Mouse (Mus musculus) ovary, postnatal 36 days (tissue): ENCODE measurements around the gene Slc37a4.
"Not testable (repeated sequence)": the region's sequence is repeated elsewhere in the genome, so short reads cannot be mapped to it uniquely, and the experiment has no call there.

Source experiments
- DNase-seq: peaks from one replicate; pipeline ENCODE4 v3.0.0; 2022; ENCODE audit warnings: low spot score, mixed read lengths

Slc37a4 gene

DNA sequence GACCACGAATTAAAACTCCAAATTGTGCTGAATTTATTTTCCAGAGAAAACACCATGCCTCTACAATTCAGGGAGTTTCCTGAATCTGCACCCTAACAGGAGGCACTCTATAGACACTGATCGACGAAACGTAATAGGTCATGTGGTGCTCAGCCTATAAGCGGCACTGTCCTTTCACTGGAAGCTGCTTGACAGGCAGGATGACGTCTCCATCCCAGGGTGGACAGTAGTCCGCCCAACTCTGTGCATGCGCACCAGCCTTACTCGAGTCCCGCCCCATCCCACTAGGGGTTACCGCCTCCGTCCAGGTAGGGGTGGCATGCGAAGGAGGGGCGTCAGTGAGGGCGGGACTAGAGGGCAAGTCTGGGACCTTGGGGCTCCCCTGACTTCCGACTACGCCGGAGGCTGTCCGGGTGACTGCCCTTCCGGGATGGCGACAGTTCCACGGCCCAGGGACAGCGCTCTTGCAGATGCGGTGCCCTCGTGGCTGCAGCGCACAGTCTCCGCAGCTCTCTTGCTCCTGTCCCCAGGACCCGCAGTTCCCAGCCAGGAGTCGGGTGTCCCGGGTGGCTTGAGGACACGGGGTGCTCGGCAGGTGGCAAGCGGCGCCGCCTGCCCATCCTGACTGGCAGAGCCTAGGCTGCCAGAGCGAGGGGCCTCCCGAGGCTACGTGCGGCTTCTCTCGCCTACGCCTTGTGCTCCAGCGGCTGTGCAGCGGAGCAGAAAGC lies at the start of gene Slc37a4:
Slc37a4 (plus strand) TSS at position 169 of the 728 bp plus-strand sequence.
- DNase-seq, result peak; percentile 93

DNA sequence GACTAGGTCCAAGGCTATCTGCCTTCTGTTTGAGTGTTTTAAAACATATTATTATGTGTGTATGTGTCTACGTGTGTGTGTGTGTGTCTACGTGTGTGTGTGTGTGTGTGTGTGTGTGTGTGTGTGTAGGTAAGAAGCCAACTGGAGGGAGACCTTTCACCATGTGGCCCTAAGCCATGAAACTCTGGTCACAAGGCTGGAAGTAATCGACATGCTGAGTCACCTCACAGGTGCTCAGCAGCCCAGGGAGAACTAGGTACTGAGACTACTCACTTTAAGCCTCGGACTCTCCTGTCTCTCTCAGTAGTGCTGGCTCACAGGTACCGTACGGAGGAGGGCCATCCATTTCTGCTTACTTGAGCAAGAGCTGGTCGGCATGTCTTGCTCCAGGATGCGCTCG lies 49.5 kb upstream of the Slc37a4 start:
- DNase-seq, result no peak

DNA sequence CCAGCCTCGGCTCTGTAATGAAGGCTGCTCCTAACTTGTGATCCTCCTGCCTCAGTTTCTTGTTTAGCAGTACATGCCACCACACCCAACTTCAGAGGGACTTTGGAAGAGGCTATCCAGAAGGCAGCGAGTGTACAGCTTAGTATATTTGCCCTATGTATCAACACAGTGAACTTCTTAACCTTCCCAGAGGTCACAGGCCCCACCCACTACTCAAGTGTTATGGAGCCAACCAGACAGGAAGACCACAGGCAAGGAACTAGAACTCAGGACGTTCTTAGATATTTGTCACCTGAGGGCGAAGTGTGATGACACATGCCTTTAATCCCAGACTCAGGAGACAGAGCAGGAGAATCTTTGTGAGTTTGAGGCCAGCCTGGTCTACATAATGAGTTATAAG lies 49.0 kb upstream of the Slc37a4 start:
- DNase-seq, result no peak

DNA sequence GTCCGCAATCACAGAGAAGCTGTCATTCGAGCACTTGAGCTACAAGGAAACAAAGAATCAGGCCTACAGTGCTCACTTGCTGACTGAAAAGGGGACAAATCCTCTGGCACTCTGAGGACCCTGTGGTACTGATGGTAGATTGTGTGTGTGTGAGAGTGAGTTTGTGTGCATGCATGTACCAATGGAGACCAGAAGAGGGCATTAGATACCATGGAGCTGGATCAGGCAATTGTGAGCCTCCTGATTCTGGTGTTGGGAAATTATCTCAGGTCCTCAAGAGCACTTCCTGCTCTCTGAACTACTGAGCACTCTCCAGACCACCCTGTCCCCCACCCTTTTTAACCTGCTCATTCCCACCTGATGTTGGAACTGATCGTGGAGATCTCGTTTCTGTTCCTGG lies 48.1 kb upstream of the Slc37a4 start:
- DNase-seq, result no peak

DNA sequence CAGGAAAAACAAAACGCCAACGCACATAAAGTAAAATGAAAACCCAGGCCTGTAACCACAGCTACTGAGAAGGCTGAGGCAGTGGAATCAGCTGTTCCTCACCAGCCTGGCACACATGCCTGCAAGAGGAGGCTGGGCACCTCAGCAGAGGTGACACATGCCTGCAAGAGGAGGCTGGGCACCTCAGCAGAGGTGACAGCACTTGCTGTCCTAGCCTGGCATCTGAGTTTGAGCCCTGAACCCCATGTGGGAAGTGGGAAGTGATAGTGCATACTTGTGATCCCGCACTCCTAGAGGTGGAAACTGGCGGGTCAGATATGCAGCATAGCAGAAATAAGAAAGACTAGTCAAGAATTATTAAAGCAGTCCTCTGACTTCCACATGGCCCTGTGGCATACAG lies 45.3 kb upstream of the Slc37a4 start:
- DNase-seq, result no peak

DNA sequence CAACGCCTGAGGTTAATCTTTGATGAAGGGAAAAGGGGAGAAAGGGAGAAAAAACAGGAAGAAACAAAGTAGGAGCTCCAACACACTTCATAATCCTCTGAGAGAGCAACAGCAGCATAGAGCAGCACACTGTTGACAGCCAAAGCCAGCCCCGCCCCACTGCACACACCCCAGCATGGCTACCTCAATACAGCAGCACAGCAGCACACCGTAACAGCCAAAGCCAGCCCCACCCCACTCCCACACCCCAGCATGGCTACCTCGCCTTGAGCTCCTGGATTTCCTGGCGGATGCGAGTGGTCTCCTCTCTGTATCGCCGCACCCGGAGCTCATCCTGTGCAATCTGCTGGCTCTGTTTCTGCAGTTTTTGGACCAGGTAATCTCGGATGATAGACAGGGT lies 44.3 kb upstream of the Slc37a4 start:
- no peak for DNase-seq

DNA sequence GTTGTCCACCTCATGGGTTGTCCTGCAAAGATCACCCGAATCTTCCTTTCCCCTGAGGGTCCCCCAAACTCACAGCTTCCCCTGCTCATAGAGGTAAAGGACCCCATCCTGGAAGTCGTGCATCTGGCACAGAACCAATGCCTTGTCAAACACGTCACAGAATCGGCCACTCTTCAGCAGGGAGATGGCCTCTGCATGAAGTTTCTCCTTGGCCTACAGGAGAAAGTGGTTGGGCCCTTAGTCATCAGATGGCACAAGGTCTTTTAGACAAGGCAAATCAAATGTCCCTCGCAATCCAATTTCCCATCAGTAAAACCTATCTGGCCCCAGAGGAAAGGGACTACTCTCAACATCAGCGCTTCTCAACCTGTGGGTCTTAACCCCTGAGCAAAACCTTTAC lies 43.5 kb upstream of the Slc37a4 start:
- DNase-seq, result no peak

DNA sequence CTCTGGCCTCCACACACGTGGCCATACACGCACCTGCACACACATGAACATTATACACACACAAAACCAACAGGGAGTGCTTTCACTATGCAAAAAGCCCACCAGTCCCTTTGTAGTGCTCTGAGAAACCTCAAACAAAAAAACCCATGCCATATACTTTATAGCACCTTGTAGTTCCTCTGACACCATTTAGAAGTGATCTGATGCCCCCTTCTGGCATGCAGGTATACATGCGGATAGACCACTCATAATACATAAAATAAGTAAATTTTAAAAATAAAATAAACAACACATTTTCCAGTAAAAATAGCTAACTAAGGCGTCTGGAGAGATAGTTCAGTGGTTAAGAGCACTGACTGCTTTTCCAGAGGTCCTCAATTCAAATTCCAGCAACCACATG lies 39.4 kb upstream of the Slc37a4 start:
- DNase-seq, result no peak

DNA sequence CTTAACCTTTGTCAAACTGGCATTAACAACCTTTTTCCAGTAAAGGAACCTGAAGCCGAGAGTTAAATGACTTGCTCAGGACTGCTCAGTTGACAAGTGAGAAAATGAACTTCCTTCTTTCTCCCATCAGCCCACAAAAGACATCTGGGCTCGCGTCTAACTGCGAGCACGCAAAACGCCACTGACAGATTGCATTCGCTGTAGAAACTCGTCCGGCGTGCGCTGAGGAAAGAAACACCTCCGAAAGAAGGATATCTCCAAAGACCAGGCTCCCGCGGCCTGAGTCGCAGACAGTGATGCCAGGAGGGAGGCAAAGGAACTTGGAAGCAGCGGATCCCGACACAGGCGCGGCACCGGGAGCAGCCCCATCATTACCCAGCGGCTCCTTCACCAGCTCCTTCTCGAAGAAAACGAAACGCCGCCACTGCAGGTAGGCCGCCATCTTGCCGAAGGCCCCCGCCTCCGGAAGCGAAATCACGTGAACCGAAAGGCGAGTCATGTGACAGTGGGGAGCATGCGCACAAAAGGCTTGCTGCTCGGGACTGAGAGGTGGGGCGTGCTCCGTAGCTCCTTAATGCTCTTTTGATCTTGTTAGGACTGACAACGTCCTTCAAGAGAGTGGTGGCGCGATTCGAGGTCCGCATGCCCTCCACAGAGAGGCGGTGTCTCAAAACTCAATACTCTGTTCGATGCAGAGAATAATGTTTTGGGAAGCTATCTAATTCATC lies 35.3 kb upstream of the Slc37a4 start, which contains the start of gene Vps11:
Vps11 (minus strand) TSS at position 481 of the 728 bp plus-strand sequence.
- peak; percentile 93 for DNase-seq

DNA sequence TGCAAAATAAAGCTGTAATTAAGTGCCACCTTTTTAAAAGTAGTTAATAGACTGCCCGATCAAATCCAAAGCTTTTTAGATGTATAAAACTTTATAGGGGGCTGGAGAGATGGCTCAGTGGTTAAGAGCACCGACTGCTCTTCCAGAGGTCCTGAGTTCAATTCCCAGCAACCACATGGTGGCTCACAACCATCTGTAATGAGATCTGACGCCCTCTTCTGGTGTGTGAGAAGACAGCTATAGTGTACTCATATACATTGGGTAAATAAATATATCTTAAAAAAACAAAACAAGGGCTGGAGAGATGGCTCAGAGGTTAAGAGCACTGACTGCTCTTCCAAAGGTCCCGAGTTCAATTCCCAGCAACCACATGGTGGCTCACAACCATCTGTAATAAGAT lies 34.7 kb upstream of the Slc37a4 start:
- not testable (repeated sequence) for DNase-seq

DNA sequence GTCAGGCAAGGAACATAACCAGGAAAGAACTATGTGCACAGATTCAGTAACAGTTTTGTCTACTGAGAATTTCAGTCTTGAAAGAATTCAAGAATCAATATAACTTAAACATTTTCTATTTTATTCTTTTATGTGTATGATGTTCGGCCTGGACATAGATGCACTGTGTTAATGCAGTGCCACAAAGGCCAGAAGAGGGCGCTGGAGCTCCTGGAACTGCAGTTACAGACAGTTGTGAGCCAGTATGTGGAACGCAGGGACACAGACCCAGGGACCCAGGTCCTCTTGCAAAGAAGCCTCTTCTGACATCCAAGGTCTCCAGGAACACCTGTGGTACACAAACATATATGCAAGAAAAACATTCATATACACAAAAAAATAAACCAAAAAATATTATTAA lies 32.2 kb upstream of the Slc37a4 start:
- DNase-seq, result no peak

DNA sequence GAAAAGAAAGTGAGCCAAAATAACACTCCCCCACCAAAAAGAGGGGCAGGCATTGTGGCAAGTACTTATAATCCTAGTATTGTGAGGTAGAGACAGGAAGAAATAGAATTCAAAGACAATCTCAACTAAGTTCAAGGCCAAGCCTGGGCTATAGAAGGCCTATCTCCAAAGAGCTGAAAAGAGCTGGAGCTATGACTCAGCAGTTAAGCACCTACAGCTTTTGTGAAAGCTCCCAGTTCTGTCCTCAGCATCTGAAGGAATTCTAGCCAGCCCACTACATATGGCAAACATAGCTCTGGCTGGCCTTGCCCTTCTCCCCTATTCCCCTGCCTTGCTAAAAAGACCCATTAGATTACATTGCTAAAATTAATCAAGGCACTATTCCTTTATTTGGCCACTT lies 23.3 kb upstream of the Slc37a4 start:
- no peak for DNase-seq

DNA sequence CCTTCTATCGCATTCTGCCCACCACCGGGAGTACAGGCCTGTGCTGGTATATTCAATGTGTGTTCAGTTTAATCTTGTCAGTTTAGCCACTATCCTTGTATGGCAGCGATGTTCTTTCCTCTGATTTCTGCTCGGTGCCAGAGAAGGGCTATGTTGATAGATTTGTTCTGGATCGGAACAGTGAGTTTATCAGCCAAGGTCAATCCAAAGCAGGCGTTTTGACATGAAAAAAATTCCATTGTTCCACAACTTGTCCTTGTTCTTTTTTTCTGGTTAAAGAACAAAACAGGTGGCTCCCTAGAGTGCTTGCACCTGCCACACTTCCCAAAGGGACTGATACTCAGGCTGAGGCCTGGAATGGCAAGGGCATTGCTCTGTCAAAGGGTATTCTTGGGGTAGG lies 20.5 kb upstream of the Slc37a4 start:
- DNase-seq, result no peak

DNA sequence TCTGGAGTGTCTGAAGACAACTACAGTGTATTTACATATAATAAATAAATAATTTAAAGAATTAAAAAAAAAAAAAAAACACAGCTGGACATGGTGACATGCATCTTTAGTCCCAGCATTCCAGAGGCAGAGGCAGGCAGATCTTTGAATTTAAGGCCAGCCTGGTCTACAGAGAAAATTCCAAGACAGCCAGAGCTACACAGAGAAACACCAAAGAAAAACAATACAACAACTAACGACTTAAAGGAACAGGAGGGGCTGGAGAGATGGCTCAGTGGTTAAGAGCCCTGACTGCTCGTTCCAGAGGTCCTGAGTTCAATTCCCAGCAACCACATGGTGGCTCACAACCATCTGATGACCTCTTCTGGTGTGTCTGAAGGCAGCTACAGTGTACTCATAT lies 19.3 kb upstream of the Slc37a4 start:
- DNase-seq, result not testable (repeated sequence)

DNA sequence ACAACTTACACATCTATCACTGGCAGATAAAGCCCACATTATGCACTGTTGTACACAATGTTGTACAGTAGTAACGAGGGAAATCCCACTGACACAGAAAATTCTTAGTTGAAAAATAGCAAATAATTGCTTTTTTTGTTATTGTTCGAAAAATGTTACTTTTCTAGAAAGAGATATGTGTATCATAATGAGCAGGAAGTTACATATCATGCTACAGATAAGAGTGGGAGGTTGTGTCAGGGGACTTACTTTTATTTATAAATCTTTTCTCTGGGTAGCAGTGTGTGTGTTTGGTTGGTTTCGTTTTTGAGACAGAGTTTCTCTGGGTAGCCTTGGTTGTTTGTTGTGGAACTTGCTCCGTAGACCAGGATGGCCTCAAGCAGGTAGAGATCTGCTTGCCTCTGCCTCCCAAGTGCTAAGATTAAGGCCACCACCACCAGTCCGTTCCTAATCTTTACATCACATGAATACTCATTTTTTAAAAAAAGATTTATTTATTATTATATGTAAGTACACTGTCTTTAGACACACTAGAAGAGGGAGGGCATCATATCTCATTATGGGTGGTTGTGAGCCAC lies 18.4 kb upstream of the Slc37a4 start:
- DNase-seq, result no peak

DNA sequence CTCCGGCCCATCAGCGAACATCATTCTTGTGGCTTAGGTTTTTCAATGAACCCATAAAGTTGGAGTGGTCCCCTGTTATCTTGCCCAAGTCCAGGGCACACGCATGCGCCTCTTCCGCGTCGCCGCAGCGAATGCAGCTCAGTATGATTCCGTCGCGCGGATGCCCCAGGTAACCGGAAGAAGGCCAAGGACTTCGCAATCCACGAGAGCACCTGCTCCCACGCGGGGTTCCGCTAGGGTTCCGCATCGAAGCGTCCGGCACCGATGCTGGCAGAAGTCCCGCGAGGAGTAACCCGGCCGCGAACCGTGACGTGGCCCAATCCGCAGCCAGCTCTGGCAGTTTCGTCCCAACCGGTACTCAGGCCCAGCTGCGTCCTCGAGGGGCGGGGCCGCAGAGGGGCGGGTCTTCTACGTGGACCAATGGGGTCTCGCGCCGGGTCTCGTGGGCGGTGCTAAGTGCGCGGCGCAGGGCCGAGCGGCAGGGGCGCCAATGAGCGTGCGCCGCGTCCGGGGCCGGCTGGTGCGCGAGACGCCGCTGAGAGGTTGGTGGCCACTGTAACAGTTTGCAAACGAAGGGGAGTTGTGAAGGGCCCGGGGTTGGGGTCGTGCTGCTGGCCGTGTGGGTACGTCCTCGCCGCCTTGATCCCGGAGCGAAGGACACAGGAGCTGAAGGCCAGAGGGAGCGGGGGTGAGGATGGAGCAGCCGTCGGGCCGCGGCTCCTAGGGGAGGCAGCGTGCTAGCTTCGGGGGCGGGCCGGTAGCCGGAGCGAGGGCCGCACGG lies 17.4 kb upstream of the Slc37a4 start, which contains the start of gene Hyou1:
Hyou1 (plus strand) TSS at position 437 of the 781 bp plus-strand sequence.
- DNase-seq, result peak; percentile 99

DNA sequence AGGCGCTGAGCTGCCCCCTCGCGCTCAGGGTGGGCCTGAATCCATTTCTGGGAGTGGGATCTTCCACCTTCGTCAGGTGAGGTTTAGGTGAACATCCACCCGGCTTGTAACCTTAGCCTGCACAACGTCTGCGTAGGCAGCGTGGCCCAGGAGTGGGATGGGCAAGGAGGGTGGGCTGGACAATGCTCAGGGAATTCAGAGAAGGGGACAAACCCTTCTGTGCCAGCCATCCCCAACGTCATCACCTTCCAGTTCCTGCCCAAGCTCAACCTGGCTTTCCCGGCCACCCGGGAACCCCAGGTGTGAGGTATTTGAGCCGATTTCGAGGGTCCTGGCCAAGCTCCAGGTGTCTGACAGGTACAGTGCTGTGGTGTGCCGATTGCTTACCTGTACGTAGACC lies 16.8 kb upstream of the Slc37a4 start:
- DNase-seq, result no peak

DNA sequence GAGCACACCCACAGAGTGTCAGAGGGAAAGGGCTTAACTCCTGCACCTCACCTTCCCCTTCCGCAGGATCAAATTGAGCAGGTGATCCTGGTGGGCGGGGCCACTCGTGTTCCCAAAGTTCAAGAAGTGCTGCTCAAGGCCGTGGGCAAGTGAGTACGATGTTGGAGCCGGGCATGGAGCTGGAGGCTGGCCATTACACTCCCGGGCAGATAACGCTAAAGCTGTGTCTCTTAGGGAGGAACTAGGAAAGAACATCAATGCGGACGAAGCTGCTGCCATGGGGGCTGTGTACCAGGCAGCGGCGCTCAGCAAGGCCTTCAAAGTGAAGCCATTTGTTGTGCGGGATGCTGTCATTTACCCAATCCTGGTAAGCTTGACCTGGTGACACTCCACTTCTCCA lies 12.1 kb upstream of the Slc37a4 start:
- no peak for DNase-seq

DNA sequence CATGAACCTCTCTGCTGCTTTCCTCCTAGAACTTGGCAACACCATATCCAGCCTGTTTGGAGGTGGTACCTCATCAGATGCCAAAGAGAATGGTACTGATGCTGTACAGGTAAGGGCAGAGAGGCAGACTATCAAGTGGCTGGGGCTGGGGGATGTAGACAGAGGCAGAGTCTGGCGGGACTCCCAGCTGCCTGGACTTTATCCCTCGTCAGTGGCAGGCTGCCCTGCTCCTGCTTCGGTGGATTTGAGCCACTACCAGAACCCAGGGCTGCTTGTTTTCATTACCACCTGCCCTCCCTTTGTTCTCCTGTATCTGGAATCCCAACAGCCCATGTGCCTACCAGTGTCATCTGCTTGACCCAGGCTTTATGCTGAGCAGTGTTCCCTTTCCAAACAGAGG lies 9.4 kb upstream of the Slc37a4 start:
- no peak for DNase-seq

DNA sequence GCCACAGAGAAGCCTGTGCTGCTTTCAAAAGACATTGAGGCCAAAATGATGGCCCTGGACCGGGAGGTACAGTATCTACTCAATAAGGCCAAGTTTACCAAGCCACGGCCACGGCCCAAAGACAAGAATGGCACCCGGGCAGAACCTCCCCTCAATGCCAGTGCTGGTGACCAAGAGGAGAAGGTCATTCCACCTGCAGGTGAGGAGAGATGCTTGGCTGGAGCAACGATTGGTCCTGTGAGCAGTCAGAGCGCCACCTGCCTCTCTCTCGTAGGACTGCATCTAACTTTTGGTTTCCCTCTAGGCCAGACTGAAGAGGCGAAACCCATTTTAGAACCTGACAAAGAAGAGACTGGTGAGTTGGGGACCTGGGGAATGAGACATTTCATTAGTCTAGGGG lies 7.4 kb upstream of the Slc37a4 start:
- DNase-seq, result no peak

DNA sequence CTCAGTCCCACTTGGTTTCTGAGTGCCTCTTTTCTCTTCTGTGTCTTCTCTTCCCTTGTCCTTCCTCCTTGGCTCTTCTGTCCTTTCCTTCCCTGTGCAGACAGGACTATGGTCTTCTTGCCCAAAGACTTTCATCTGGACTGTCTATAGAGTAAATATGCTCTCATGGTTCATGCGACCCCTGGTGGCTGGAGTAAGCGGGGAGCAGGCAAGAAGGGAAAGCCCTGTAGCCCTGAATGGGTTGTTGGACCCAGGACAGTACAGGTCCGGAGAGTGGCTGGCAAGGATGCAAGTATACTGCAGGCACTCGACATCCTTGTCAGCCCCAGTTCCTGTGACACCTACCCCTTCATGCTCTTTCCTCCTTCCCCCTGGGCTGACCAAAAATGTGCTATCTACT lies 5.2 kb upstream of the Slc37a4 start:
- DNase-seq, result peak; percentile 67

DNA sequence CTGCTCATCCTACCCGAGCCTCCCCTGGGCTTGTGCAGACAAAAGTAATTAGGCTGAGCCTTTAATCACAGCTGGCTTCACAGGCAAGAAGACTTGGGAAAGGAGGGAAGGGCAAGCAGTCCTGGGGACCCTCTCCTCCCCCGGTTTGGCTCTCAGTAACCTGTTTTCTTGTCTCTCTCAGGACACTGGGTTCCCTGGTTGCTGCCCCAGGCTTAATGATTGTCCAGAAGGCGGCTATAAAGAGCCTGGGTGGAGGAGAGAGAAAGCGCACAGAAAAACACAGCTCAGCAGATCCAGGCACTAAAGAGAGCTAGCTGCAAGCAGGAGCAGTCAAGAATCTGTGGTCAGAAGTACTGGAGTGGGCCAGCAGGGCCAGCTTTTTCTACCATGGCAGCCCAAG lies 1.4 kb downstream of the Slc37a4 start:
- DNase-seq, result no peak
